Comparison of ENCODE assay signal across 8 mouse cellular contexts in the genomic region with DNA sequence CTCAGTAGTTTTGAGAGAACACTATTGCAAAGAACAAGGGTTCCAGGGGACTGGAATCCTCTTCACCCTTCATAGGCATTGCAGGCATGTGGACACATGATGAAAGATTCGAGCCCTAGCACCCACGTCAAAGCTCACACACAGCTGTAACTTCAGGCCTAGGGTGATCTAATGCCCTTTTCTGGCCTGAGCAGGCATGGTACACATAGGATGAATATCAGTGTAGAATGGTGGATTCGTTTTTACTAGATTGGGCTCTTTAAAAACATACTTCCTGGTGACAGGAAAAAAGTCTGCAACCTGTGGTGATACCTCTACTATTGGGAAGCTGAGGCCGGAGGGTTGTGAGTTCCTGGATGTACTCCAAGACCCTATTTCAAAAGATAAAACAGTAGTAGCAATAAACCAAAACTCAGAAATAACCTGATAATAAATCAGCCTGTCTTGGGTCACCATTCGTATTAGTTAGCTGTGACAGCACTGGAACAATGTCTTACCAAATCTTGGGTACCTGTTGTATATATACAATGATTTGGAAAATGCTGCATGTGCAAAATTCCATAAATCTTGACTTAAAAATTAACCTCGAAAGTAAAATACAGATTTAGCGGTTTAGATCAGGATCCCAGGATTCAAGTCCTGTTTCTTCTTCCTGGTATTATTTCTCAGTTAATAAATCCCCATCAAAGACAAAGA. TPM values are rescaled to one million over a fixed set of nuclear protein-coding genes. Genes with fewer than 3 reads are reported as not detected.
DNase-seq lines count a peak whose midpoint lies in the region; ATAC-seq and TF ChIP-seq lines count a peak whose summit lies in the region.

No protein-coding gene starts in this region.

- WGBS in lung, embryonic 14.5 days: 22% methylated on average over 7 of the region's 7 CpGs
- WGBS in embryonic facial prominence, embryonic 13.5 days: 32% methylated on average over 7 of the region's 7 CpGs
- WGBS in limb, embryonic 11.5 days: 36% methylated on average over 7 of the region's 7 CpGs
- WGBS in small intestine, adult 2 months: 3% methylated on average over 7 of the region's 7 CpGs

- DNase-seq in lung, embryonic 14.5 days: no peak
- no peak for DNase-seq in lung, postnatal 4 days
- DNase-seq in limb, embryonic 11.5 days (ENCODE audit: low spot score): no peak
- no peak for DNase-seq in retina, embryonic 14.5 days (ENCODE audit: low spot score)
- DNase-seq in left cerebral cortex, postnatal 4 days: no peak
- no peak for DNase-seq in left cerebral cortex, postnatal 25 days (ENCODE audit: low spot score in 2 of 2)

- H3K4me2 ChIP-seq in lung, embryonic 14.5 days: peak overlapping the region; percentile 76
- H3K4me2 ChIP-seq in embryonic facial prominence, embryonic 13.5 days: peak overlapping the region; percentile 64
- H3K4me2 ChIP-seq in limb, embryonic 11.5 days (ENCODE audit: low read depth, severe bottlenecking): peak overlapping the region; percentile 35

- peak overlapping the region; percentile 61 for H3K9ac ChIP-seq in lung, embryonic 14.5 days
- peak overlapping the region; percentile 83 for H3K9ac ChIP-seq in embryonic facial prominence, embryonic 13.5 days
- H3K9ac ChIP-seq in limb, embryonic 11.5 days (ENCODE audit: low read length): peak overlapping the region; percentile 79; the same call in 1 of the 2 replicates

- H3K9me3 ChIP-seq in lung, embryonic 14.5 days (ENCODE audit: low read depth, low read length): no peaks in the 10 kb centered on the region
- H3K9me3 ChIP-seq in embryonic facial prominence, embryonic 13.5 days: no peaks in the 10 kb centered on the region
- no peaks in the 10 kb centered on the region for H3K9me3 ChIP-seq in limb, embryonic 11.5 days (ENCODE audit: control insufficient read depth, low read length)

- TF ChIP-seq CTCF in lung, embryonic 14.5 days (IDR thresholded peaks at IDR 0.05; ENCODE audit: low read depth): no peak
- no peak for TF ChIP-seq CTCF in small intestine, adult 2 months (IDR thresholded peaks at IDR 0.05; ENCODE audit: extremely low read depth, insufficient read length, insufficient replicate concordance, low read depth, low read length)

- H3K36me3 ChIP-seq in lung, embryonic 14.5 days (ENCODE audit: insufficient read depth): peaks cover 26% of the 10 kb centered on the region
- peaks cover 23% of the 10 kb centered on the region for H3K36me3 ChIP-seq in embryonic facial prominence, embryonic 13.5 days
- H3K36me3 ChIP-seq in limb, embryonic 11.5 days (ENCODE audit: control insufficient read depth, insufficient read depth, low read length): no peaks in the 10 kb centered on the region; the same call in 1 of the 2 replicates
- peaks cover 18% of the 10 kb centered on the region for H3K36me3 ChIP-seq in small intestine, adult 2 months (ENCODE audit: control insufficient read depth, insufficient read depth, low read length)

- no peak for TF ChIP-seq POLR2A in small intestine, adult 2 months (IDR thresholded peaks at IDR 0.05; ENCODE audit: low read depth, low read length)

- no peaks in the 10 kb centered on the region for H3K27me3 ChIP-seq in lung, embryonic 14.5 days (ENCODE audit: insufficient read depth, low read length)
- no peaks in the 10 kb centered on the region for H3K27me3 ChIP-seq in embryonic facial prominence, embryonic 13.5 days
- no peaks in the 10 kb centered on the region for H3K27me3 ChIP-seq in limb, embryonic 11.5 days (ENCODE audit: control insufficient read depth, insufficient read depth, low read length)
- H3K27me3 ChIP-seq in small intestine, adult 2 months (ENCODE audit: control insufficient read depth, insufficient read depth, low read length): no peaks in the 10 kb centered on the region

- peak overlapping the region; percentile 65 for H3K4me3 ChIP-seq in lung, embryonic 14.5 days (ENCODE audit: low read depth, low read length)
- peak overlapping the region; percentile 80 for H3K4me3 ChIP-seq in embryonic facial prominence, embryonic 13.5 days
- peak overlapping the region; percentile 63 for H3K4me3 ChIP-seq in limb, embryonic 11.5 days (ENCODE audit: low read depth, low read length)
- peak overlapping the region; percentile 81; the same call in 1 of the 2 replicates for H3K4me3 ChIP-seq in small intestine, adult 2 months (ENCODE audit: low read depth, low read length)

- intact Hi-C loops in left cerebral cortex, postnatal 4 days (cut with DNase I): no loop called here
- intact Hi-C loops in left cerebral cortex, postnatal 25 days (cut with DNase I): loop anchor here (2.0 kb wide), 1 partner anchor 21 kb away; the partner anchor contains the start of genes Dlg2 and Tmem126b

- peak overlapping the region; percentile 83 for H3K27ac ChIP-seq in lung, embryonic 14.5 days (ENCODE audit: low read depth)
- peak overlapping the region; percentile 95 for H3K27ac ChIP-seq in embryonic facial prominence, embryonic 13.5 days
- peak overlapping the region; percentile 30; the same call in 1 of the 2 replicates for H3K27ac ChIP-seq in limb, embryonic 11.5 days (replicated peaks; ENCODE audit: low read depth, low read length)
- no peak overlapping the region; the same call in 1 of the 2 replicates for H3K27ac ChIP-seq in small intestine, adult 2 months (ENCODE audit: insufficient read depth, low read depth, low read length)

- H3K4me1 ChIP-seq in lung, embryonic 14.5 days (ENCODE audit: insufficient read depth): no peaks in the 10 kb centered on the region
- peaks cover 12% of the 10 kb centered on the region for H3K4me1 ChIP-seq in embryonic facial prominence, embryonic 13.5 days
- peaks cover 3% of the 10 kb centered on the region; the same call in 1 of the 2 replicates for H3K4me1 ChIP-seq in limb, embryonic 11.5 days (ENCODE audit: control insufficient read depth, insufficient read depth, low read length)
- peaks cover 8% of the 10 kb centered on the region for H3K4me1 ChIP-seq in small intestine, adult 2 months (ENCODE audit: control insufficient read depth, insufficient read depth, insufficient read length, low read length)

- ATAC-seq in lung, embryonic 14.5 days (ENCODE audit: insufficient read depth): no peak
- ATAC-seq in embryonic facial prominence, embryonic 13.5 days (ENCODE audit: insufficient number of reproducible peaks, insufficient read depth, low FRiP score, low TSS enrichment, low read depth): no peak
- no peak for ATAC-seq in limb, embryonic 11.5 days (ENCODE audit: insufficient number of reproducible peaks, low FRiP score, low TSS enrichment, low read depth)

RNA-seq across cellular contexts. Expression of gene Tmem126a, which starts 0.7 kb away (rescaled TPM):
- polyA plus RNA-seq in lung, embryonic 14.5 days (2014; fragmentation: Nextera tagmentation; extraction: Ambion mirVana): 105 and 107 TPM in 2 replicates
- polyA plus RNA-seq in embryonic facial prominence, embryonic 13.5 days (2015; fragmentation: Nextera tagmentation; extraction: Ambion mirVana): 112 and 116 TPM in 2 replicates
- 109 and 119 TPM in 2 replicates for polyA plus RNA-seq in limb, embryonic 11.5 days (2014; fragmentation: Nextera tagmentation; extraction: Ambion mirVana)
- polyA plus RNA-seq in small intestine, adult 2 months (2012; rRNA removed): 7.2 and 8.4 TPM in 2 replicates
- total RNA-seq in left cerebral cortex, postnatal 4 days (2021): 10 to 100 TPM; 43.1 to 45.4 TPM
- total RNA-seq in left cerebral cortex, postnatal 25 days (2021): 10 to 100 TPM; 43.2 to 44.8 TPM

RNA-seq across cellular contexts. Expression of gene Crebzf, which starts 13.8 kb away (rescaled TPM):
- 45.2 and 47.4 TPM in 2 replicates for polyA plus RNA-seq in lung, embryonic 14.5 days (2014; fragmentation: Nextera tagmentation; extraction: Ambion mirVana)
- polyA plus RNA-seq in embryonic facial prominence, embryonic 13.5 days (2015; fragmentation: Nextera tagmentation; extraction: Ambion mirVana): 42.8 and 43.3 TPM in 2 replicates
- polyA plus RNA-seq in limb, embryonic 11.5 days (2014; fragmentation: Nextera tagmentation; extraction: Ambion mirVana): 45.8 and 47.2 TPM in 2 replicates
- 18.1 and 31.3 TPM in 2 replicates for polyA plus RNA-seq in small intestine, adult 2 months (2012; rRNA removed)
- total RNA-seq in left cerebral cortex, postnatal 4 days (2021): 10 to 100 TPM; 81.0 to 85.7 TPM
- total RNA-seq in left cerebral cortex, postnatal 25 days (2021): 10 to 100 TPM; 78.1 to 84.6 TPM

RNA-seq across cellular contexts. Expression of gene Tmem126b, which starts 19.5 kb away (rescaled TPM):
- 31.7 and 32.5 TPM in 2 replicates for polyA plus RNA-seq in lung, embryonic 14.5 days (2014; fragmentation: Nextera tagmentation; extraction: Ambion mirVana)
- polyA plus RNA-seq in embryonic facial prominence, embryonic 13.5 days (2015; fragmentation: Nextera tagmentation; extraction: Ambion mirVana): 41.1 and 42.0 TPM in 2 replicates
- polyA plus RNA-seq in limb, embryonic 11.5 days (2014; fragmentation: Nextera tagmentation; extraction: Ambion mirVana): 37.0 and 41.1 TPM in 2 replicates
- polyA plus RNA-seq in small intestine, adult 2 months (2012; rRNA removed): 4.8 and 6.5 TPM in 2 replicates
- total RNA-seq in left cerebral cortex, postnatal 4 days (2021): 10 to 100 TPM; 13.4 TPM
- 10 to 100 TPM; 22.6 to 24.0 TPM for total RNA-seq in left cerebral cortex, postnatal 25 days (2021)

RNA-seq across cellular contexts. Expression of gene Dlg2, which starts 20.2 kb away (rescaled TPM):
- 0.25 and 0.37 TPM in 2 replicates for polyA plus RNA-seq in lung, embryonic 14.5 days (2014; fragmentation: Nextera tagmentation; extraction: Ambion mirVana)
- polyA plus RNA-seq in embryonic facial prominence, embryonic 13.5 days (2015; fragmentation: Nextera tagmentation; extraction: Ambion mirVana): 13.3 and 15.5 TPM in 2 replicates
- 0.91 and 1.3 TPM in 2 replicates for polyA plus RNA-seq in limb, embryonic 11.5 days (2014; fragmentation: Nextera tagmentation; extraction: Ambion mirVana)
- 0.38 and 0.56 TPM in 2 replicates for polyA plus RNA-seq in small intestine, adult 2 months (2012; rRNA removed)
- 100 to 1,000 TPM; 316 to 332 TPM for total RNA-seq in left cerebral cortex, postnatal 4 days (2021)
- 100 to 1,000 TPM; 319 to 325 TPM for total RNA-seq in left cerebral cortex, postnatal 25 days (2021)

RNA-seq across cellular contexts. Expression of gene Ccdc89, which starts 29.9 kb away (rescaled TPM):
- polyA plus RNA-seq in lung, embryonic 14.5 days (2014; fragmentation: Nextera tagmentation; extraction: Ambion mirVana): 1.5 TPM in 2 replicates
- 1.9 and 2.5 TPM in 2 replicates for polyA plus RNA-seq in embryonic facial prominence, embryonic 13.5 days (2015; fragmentation: Nextera tagmentation; extraction: Ambion mirVana)
- 2.1 and 3.1 TPM in 2 replicates for polyA plus RNA-seq in limb, embryonic 11.5 days (2014; fragmentation: Nextera tagmentation; extraction: Ambion mirVana)
- polyA plus RNA-seq in small intestine, adult 2 months (2012; rRNA removed): 0.14 TPM in 1 of 2 replicates, not detected in the other
- total RNA-seq in left cerebral cortex, postnatal 4 days (2021): under 1 TPM; 0.54 to 0.77 TPM
- total RNA-seq in left cerebral cortex, postnatal 25 days (2021): under 1 TPM; 0.71 to 0.78 TPM

Comparison
In these comparisons a context has a peak if more than half of its experiments do, and no peak if none do; other contexts are left out.
1. RNA of gene Tmem126a, which starts 0.7 kb away (polyA plus RNA-seq): 109 to 119 TPM in limb, embryonic 11.5 days, 112 to 116 TPM in embryonic facial prominence, embryonic 13.5 days and 105 to 107 TPM in lung, embryonic 14.5 days; 7.2 to 8.4 TPM in small intestine, adult 2 months; every median in the first group is over 10 times any median in the second.
2. Peak in every context shown above with its lines, with median percentiles within 50 percentile points of each other: H3K4me2 ChIP-seq, H3K4me3 ChIP-seq and H3K9ac ChIP-seq.